Mouse (Mus musculus): ENCODE measurements around the gene Arl16. TPM values are rescaled to one million over a fixed set of nuclear protein-coding genes. Genes with fewer than 3 reads are reported as not detected.

The Arl16 gene
- total RNA-seq, 2 experiments from 2014 or later, result 48.3 to 49.8 TPM

- DNase-seq, result peak; percentile 84 to 87
Observed at GRCm38 (mm10) chr11:120491317-120492023, 24.1 kb upstream of the Arl16 start, which contains the start of gene Slc25a10. Slc25a10 (plus strand) TSS chr11:120491840.

GRCm38 (mm10) chr11:120490291-120491046 is 23.1 kb upstream of the Arl16 start:
- no peak for DNase-seq

DNA sequence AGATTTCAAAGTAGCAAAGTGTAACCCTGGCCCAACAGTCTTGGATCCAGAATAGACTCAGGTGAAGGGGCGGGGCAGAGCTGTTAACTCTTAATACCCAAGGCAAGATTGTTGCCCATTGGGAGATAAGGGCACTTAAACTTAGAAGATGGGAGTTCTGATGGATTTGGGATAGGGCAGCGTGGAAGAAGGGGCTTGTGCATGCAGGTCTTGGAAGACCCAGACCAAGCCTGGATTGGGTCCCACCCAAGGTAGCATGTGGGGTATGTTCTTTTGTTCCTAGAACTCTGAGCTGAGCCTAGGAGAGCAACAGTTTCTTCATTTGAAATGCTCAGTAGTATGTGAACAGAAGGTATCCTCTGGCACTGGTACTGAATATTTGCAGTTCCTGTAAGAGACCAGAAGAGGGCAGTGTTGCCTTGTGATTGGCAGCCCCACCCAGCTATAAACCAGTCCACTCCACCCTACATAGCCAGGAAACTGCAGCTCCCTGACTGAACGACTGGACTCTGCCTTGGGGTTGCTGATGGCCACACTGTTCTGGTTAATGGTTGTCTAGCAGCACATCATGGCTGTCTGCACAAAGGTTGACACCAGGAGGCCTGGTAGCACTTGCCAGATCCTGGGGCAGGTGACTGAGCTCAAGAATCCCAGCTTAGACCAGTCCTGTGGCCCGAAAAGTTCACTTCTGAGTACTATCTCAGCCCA is 21.8 kb upstream of the Arl16 start:
- peak; percentile 42 to 67 for DNase-seq

GRCm38 (mm10) chr11:120488516-120488915 is 21.1 kb upstream of the Arl16 start:
- DNase-seq, result no peak

DNA sequence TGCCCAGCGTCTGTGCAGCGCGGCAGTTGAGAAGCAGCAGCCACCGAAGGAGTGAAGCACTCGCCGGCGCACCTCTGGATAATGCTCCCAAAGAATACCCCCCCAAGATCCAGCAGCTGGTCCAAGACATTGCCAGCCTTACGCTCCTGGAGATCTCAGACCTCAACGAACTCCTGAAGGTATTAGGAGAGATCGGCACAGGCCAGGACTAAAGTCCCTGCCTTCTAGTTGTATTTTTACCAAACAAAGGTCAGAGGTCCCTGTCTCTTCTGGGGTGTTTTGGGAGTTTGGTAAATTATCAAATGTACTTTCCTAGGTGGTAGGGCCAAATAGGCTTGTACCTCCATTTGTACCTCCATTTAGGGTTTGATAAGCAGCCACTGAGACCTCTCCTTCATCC is 17.8 kb upstream of the Arl16 start:
- DNase-seq, result no peak

- DNase-seq, result peak; percentile 89 to 91
Observed at GRCm38 (mm10) chr11:120484265-120484981, 17.0 kb upstream of the Arl16 start, which contains the start of gene Mrpl12. Mrpl12 (plus strand) TSS chr11:120484613.

DNA sequence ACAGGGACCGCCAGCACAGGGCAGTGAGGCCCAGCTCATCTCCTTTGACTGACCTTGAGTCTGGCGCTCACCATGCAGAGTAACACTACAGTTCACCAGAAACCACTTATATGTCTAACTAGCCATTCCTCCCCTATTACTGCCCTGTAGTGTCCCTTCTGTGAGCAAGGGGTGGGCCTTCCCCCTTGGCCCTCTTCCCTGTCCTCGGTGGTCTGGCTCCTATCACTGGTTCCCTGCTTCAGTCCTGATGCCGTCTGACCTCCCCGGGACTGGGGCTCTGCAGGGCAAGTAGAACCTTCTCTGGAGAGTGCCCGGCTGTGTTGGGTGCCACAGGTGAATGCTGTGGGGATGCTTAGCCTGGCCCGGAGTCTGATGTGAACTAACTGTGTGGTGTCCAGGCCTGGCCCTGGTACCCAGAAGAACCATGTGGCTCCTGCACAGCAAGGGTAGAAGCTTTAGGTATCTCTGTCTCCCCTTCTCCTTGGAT is 16.1 kb upstream of the Arl16 start:
- no peak for DNase-seq

GRCm38 (mm10) chr11:120472052-120472451 is 4.6 kb upstream of the Arl16 start:
- no peak for DNase-seq

GRCm38 (mm10) chr11:120467736-120468092 is 307 bp upstream of the Arl16 start:
- DNase-seq, result no peak

- no peak for DNase-seq
Observed at GRCm38 (mm10) chr11:120465521-120465920, 1.9 kb downstream of the Arl16 start.

DNA sequence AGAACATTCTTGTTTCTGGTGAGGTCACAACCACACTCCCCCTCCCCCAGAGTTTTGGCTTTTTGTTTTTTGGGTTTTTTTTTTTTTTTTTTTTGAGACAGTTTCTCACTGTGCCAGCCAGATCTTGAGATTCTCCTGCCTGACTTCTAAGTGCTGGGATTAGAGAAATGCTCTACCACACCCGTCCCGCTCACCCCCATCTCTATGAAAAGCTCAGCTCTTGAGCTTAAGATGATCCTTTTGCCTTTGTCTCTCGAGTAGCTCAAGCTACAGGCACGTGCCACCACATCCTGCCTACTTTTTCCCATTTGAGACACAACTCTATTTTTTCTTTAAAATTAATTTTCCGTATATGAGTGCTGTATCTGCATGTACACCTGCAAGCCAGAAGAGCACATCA is 3.0 kb downstream of the Arl16 start:
- no peak for DNase-seq

- no peak for DNase-seq
Observed at GRCm38 (mm10) chr11:120463536-120463935, 3.9 kb downstream of the Arl16 start.

GRCm38 (mm10) chr11:120458847-120459597 is 8.4 kb downstream of the Arl16 start:
- no peak for DNase-seq

- peak; percentile 79 to 84 for DNase-seq
Observed at GRCm38 (mm10) chr11:120457772-120458751, 9.3 kb downstream of the Arl16 start, which contains the start of the genes Oxld1 and Ccdc137. Oxld1 (minus strand) TSS chr11:120458068. Ccdc137 (plus strand) TSS chr11:120458115.

DNA sequence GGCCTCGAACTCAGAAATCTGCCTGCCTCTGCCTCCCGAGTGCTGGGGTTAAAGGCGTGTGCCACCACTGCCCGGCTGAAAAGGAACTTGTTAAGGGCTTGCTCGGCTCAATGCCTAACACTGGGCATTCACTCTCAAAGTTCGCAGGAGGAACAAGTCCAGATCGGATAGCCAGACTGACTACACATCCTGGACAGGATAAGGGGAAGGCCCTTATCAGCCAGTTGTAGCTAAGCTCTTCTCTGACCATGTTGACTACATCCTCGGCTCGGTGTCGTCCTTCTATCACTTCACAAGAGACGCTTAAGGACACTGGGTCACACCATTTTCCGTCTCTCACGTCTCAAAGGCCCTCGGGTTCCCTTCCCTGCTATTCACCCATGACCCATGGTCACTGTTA is 10.0 kb downstream of the Arl16 start:
- no peak for DNase-seq

DNA sequence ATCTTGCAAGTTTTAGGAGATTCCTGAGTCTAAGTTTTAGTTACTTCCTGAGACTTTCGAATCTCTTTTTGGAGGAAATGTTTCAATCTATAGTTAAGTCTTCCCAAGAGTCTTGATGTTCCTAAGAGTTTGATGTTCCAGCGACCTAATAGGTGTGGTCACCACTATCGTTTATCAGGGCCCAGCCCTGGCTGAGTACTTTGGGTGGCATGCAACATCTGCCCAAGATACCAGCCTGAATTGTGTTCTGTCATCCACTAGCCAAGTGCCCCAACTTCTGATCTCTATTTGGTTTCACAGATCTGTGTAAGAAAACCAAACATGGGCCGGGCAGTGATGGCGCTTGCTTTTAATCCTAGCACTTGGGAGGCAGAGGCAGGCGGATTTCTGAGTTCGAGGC is 12.0 kb downstream of the Arl16 start:
- no peak for DNase-seq

- DNase-seq, result no peak
Observed at GRCm38 (mm10) chr11:120454965-120455364, 12.4 kb downstream of the Arl16 start.

DNA sequence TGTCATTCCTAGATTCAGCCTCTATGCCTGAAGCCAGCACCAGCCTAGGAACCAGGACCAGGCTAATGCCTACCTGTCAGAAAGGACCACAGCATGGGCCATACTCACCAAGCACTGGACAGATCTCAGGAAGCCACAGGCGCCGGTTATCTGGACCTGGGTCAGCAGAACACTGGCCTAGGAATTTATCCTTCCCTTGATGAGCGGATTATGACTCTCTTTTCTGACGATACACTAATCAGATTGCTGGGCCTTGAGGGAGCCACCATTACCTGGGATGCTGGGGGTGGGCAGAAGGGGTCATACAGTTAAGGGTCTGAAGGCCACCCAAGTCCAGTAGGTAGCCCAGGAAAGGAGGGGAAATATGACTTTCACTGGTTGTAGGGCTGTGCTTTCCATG is 14.1 kb downstream of the Arl16 start, which contains the start of gene Pde6g:
Pde6g (minus strand) TSS at position 195 of the 400 bp plus-strand sequence.
- no peak for DNase-seq

DNA sequence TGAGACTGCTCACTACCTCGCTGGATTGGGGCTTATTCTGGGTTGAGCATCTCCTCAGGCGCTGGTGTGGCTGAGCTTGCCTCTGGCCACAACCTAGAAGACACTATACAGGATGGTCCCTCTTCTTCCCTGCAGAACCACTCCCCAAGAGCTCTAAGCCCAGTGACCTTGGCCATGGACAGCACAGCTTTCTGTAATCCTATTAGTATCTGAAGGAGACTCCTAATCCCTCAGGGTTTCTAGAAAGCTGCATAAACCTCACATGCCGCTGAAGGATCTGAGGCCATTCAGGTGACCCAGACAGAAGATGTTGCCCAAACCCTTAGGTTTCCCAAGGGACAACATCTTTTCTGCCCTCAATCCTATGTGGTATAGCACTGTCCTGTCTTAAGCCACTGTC is 15.2 kb downstream of the Arl16 start:
- DNase-seq, result no peak

GRCm38 (mm10) chr11:120447179-120447578 is 20.2 kb downstream of the Arl16 start:
- no peak for DNase-seq
